Mouse (Mus musculus) kidney, adult 2 months (tissue): ENCODE results near the gene Nynrin.

Source experiments
- CTCF ChIP-seq: fragments of 200-500 bp; conservative IDR thresholded peaks from 2 replicates; pipeline ENCODE4 v1.5.1; 2011; ENCODE audit warnings: low read depth, mild to moderate bottlenecking, control low read depth, low read length, moderate library complexity, mixed read lengths; ENCODE audit not compliant: insufficient read depth, insufficient read length
- POLR2A ChIP-seq: fragments of 200-500 bp; IDR thresholded peaks from one replicate; pipeline ENCODE4 v1.6.1; 2011; ENCODE audit warnings: low read depth, low read length, control low read depth

DNA sequence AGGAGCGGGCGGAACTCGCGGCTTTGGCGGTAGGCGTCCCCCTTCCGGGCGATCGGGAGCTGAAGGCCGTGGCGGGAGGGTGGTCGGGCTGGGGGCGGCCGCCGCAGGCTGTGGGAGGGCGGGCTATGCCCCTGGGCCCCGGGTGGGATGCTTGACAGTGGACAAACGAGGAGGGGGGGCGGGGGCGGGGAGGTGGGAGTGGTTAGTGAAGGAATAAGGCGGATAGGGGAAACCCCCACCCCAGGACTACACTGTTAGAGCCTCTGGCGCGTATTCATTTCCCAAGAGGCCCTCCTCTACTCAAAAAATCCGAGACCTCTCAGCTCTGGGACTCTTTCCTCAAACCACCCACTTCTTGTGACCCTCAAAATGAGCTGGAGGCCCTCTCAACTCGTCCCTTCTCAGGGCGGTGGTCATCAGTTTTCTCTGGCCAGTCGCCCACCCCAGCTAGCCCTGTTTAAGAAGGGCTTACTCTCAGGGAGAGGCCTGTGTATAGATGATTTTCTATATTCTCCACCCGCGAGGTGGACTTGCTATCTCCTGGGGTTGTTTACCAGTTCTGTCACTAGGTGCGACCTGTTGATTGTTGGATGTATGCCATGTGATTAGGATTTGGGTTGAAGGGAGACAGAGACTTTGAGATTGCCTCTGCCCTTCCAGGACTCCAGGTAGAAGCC is 31.4 kb downstream of the Nynrin start:
- TF ChIP-seq CTCF (no peak), POLR2A (no peak)
